11 mouse cellular contexts compared by ENCODE assay signal in the genomic region with DNA sequence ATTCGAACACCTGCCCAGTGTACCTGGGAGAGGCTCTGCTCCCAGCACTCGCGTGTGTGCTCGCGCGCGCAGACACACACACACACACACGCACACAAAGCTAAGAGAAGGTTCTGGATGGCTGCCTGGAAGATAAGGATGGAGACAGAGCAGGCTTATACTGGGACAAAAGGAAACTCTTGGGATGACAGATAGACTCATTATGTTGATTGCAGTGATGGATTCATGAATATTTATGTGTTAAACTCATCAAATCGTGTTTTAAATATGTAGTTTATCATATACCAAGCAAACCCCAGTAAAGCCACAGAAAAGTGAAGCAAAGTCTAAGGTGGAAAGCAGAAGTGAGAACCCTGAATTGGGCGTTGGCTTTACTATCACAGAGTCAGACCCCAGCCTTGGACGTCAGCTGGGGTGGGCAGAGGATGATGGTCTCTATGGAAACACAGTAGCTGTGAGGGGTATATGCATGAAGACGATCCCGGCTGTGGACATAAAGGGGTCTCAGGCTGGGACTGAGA. TPM values are rescaled to one million over a fixed set of nuclear protein-coding genes. Genes with fewer than 3 reads are reported as not detected.
DNase-seq lines count a peak whose midpoint lies in the region; ATAC-seq lines count a peak whose summit lies in the region.
"Had no signal": no experiment of that assay in that cellular context is flagged by ENCODE, and none has a peak within 500 bp of the region (broad histone marks: within the 10 kb centered on the region; RNA-seq: fewer than 3 reads in every experiment).

No protein-coding gene starts in this region.

- H3K4me3 ChIP-seq in midbrain, embryonic 12.5 days: no peak overlapping the region
- H3K4me3 ChIP-seq in midbrain, embryonic 11.5 days (ENCODE audit: low read depth, low read length): no peak overlapping the region
- no peak overlapping the region for H3K4me3 ChIP-seq in hindbrain, embryonic 11.5 days (ENCODE audit: low read depth, low read length)
- H3K4me3 ChIP-seq in neural tube, embryonic 14.5 days (ENCODE audit: low read depth, low read length): no peak overlapping the region
- H3K4me3 ChIP-seq: liver, embryonic 13.5 days had no signal

- 74% methylated on average over 13 of the region's 13 CpGs for WGBS in midbrain, embryonic 12.5 days
- WGBS in midbrain, embryonic 11.5 days: 78% methylated on average over 13 of the region's 13 CpGs
- WGBS in hindbrain, embryonic 11.5 days: 71% methylated on average over 13 of the region's 13 CpGs
- 70% methylated on average over 13 of the region's 13 CpGs for WGBS in neural tube, embryonic 14.5 days

- no peak overlapping the region for H3K9ac ChIP-seq in midbrain, embryonic 12.5 days (replicated peaks)
- H3K9ac ChIP-seq in midbrain, embryonic 11.5 days (ENCODE audit: low read length): no peak overlapping the region
- H3K9ac ChIP-seq in hindbrain, embryonic 11.5 days (ENCODE audit: low read depth, low read length): no peak overlapping the region
- no peak overlapping the region for H3K9ac ChIP-seq in neural tube, embryonic 14.5 days (replicated peaks; ENCODE audit: low read depth, low read length)
- H3K9ac ChIP-seq: liver, embryonic 13.5 days had no signal

- no peak for DNase-seq in midbrain, embryonic 11.5 days (ENCODE audit: low spot score, missing footprints)
- peak; percentile 57 for DNase-seq in brain, adult 2 months (ENCODE audit: low read depth, low spot score)
- DNase-seq in hindbrain, embryonic 11.5 days (ENCODE audit: low spot score): no peak
- DNase-seq in cerebellum, postnatal 14 days: no peak
- no peak for DNase-seq in urinary bladder, postnatal 36 days (ENCODE audit: low spot score in 2 of 2)
- DNase-seq: kidney, postnatal 25 days; liver, embryonic 13.5 days; lung, postnatal 4 days; thymus, postnatal 36 days had no signal

- H3K4me2 ChIP-seq in midbrain, embryonic 12.5 days (replicated peaks): no peak overlapping the region
- no peak overlapping the region for H3K4me2 ChIP-seq in midbrain, embryonic 11.5 days
- no peak overlapping the region for H3K4me2 ChIP-seq in hindbrain, embryonic 11.5 days (replicated peaks; ENCODE audit: low read depth, low read length)
- H3K4me2 ChIP-seq in neural tube, embryonic 14.5 days (ENCODE audit: low read depth, low read length): no peak overlapping the region
- H3K4me2 ChIP-seq: liver, embryonic 13.5 days had no signal

- H3K27ac ChIP-seq in midbrain, embryonic 12.5 days (replicated peaks): 0 out of 2 replicates have a peak overlapping the region, but pooled peaks have one; percentile 32
- no peak overlapping the region for H3K27ac ChIP-seq in midbrain, embryonic 11.5 days (ENCODE audit: low read depth, low read length)
- H3K27ac ChIP-seq in hindbrain, embryonic 11.5 days (ENCODE audit: low read depth, low read length): peak overlapping the region; percentile 42; the same call in 1 of the 2 replicates
- H3K27ac ChIP-seq in neural tube, embryonic 14.5 days (ENCODE audit: low read depth, low read length): 0 out of 2 replicates have a peak overlapping the region, but pooled peaks have one; percentile 18
- H3K27ac ChIP-seq: liver, embryonic 13.5 days had no signal

- no peak for ATAC-seq in midbrain, embryonic 12.5 days (ENCODE audit: low FRiP score, low read depth)
- no peak for ATAC-seq in midbrain, embryonic 11.5 days (ENCODE audit: low FRiP score)
- peak; percentile 15; the same call in 1 of the 2 replicates for ATAC-seq in hindbrain, embryonic 11.5 days (ENCODE audit: low FRiP score)
- ATAC-seq in neural tube, embryonic 14.5 days (ENCODE audit: low read depth): no peak

- peaks cover 94% of the 10 kb centered on the region for H3K36me3 ChIP-seq in midbrain, embryonic 12.5 days
- peaks cover 43% of the 10 kb centered on the region for H3K36me3 ChIP-seq in midbrain, embryonic 11.5 days (ENCODE audit: control insufficient read depth, insufficient read depth, low read length)
- peaks cover 17% of the 10 kb centered on the region for H3K36me3 ChIP-seq in hindbrain, embryonic 11.5 days (ENCODE audit: control insufficient read depth, insufficient read depth, low read length)
- peaks cover 34% of the 10 kb centered on the region for H3K36me3 ChIP-seq in neural tube, embryonic 14.5 days (ENCODE audit: control insufficient read depth, insufficient read depth, low read length)

- peaks cover 52% of the 10 kb centered on the region for H3K4me1 ChIP-seq in midbrain, embryonic 12.5 days
- peaks cover 7% of the 10 kb centered on the region for H3K4me1 ChIP-seq in midbrain, embryonic 11.5 days (ENCODE audit: control insufficient read depth, insufficient read depth, low read length)
- peaks cover 7% of the 10 kb centered on the region for H3K4me1 ChIP-seq in hindbrain, embryonic 11.5 days (replicated peaks; ENCODE audit: control insufficient read depth, insufficient read depth, low read length)
- peaks cover 37% of the 10 kb centered on the region for H3K4me1 ChIP-seq in neural tube, embryonic 14.5 days (ENCODE audit: control insufficient read depth, insufficient read depth, low read length)

- H3K27me3 ChIP-seq in midbrain, embryonic 12.5 days: no peaks in the 10 kb centered on the region
- H3K27me3 ChIP-seq in midbrain, embryonic 11.5 days (ENCODE audit: control insufficient read depth, insufficient read depth, low read length): no peaks in the 10 kb centered on the region
- no peaks in the 10 kb centered on the region for H3K27me3 ChIP-seq in hindbrain, embryonic 11.5 days (ENCODE audit: control insufficient read depth, insufficient read depth, low read length)
- no peaks in the 10 kb centered on the region for H3K27me3 ChIP-seq in neural tube, embryonic 14.5 days (ENCODE audit: control insufficient read depth, insufficient read depth, low read length)

- no peaks in the 10 kb centered on the region for H3K9me3 ChIP-seq in midbrain, embryonic 12.5 days
- H3K9me3 ChIP-seq in midbrain, embryonic 11.5 days (ENCODE audit: control insufficient read depth, low read length): no peaks in the 10 kb centered on the region
- H3K9me3 ChIP-seq in hindbrain, embryonic 11.5 days (ENCODE audit: control insufficient read depth, low read length): no peaks in the 10 kb centered on the region
- no peaks in the 10 kb centered on the region for H3K9me3 ChIP-seq in neural tube, embryonic 14.5 days (ENCODE audit: control insufficient read depth, low read length)
- H3K9me3 ChIP-seq: liver, embryonic 13.5 days had no signal

RNA-seq across cellular contexts. Expression of a gene that starts 16.2 kb away (rescaled TPM):
- polyA plus RNA-seq in midbrain, embryonic 12.5 days (2016; fragmentation: Nextera tagmentation; extraction: Ambion mirVana): 276 and 311 TPM in 2 replicates
- 133 and 162 TPM in 2 replicates for polyA plus RNA-seq in midbrain, embryonic 11.5 days (2014; fragmentation: Nextera tagmentation; extraction: Ambion mirVana)
- polyA plus RNA-seq in hindbrain, embryonic 11.5 days (2014; fragmentation: Nextera tagmentation; extraction: Ambion mirVana): 137 and 161 TPM in 2 replicates
- polyA plus RNA-seq in neural tube, embryonic 14.5 days (2014; fragmentation: Nextera tagmentation; extraction: Ambion mirVana): 232 and 271 TPM in 2 replicates
